Mouse (Mus musculus): ENCODE data around the gene Olfml2b. TPM values are rescaled to one million over a fixed set of nuclear protein-coding genes. Genes with fewer than 3 reads are reported as not detected.
A peak's percentile ranks its signal among the peaks of the same experiment; 100 is the strongest.

Olfml2b gene
- polyA plus RNA-seq, 1 experiment, result 12.8 TPM

DNA sequence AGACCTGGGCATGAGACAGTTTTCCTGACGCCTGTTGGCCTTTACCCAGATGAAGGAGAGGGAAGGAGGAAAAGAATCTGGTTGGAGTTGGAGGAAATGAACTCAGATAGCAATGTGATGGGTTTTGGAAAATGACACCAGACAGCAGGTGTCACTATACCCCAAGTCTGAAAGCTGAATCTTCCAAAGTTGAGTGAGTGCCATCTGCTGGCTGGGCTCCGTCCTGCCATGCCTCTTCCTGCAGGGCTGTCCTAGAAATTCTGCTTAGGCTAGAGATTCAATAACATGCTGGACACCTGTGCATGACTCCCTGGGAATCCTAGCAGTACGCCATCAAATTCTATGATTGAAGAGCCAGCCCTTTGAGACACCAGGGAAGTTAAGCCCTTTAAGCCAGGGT is 11.9 kb upstream of the Olfml2b start:
- no peaks in the 10 kb centered on the region for H3K4me1 ChIP-seq (ENCODE audit: control insufficient read depth, insufficient read depth, low read length)

DNA sequence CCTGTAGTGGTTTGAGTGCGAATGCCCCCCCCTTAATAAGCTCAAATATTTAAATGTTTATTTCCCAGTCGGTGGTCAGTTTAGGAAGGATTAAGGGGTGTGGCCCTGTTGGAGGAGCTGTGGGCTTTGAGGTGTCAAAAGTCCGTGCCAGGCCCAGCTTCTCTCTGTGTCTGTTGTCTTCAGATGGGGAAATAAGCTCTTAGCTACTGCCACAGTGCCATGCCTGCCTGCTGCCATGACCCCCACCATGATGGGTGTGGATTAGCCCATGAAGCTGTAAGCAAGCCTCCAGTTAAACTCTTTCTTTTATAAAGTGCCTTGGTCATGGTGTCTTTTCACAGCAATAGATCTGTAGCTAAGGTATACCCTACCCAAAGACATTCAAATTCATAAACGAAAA is 11.5 kb upstream of the Olfml2b start:
- Histone ChIP-seq H3K27ac (ENCODE audit: control insufficient read depth, insufficient read depth, low read depth, low read length, poor library complexity) (no peak overlapping the region), H3K4me1 (ENCODE audit: control insufficient read depth, insufficient read depth, low read length) (no peaks in the 10 kb centered on the region), H3K4me3 (replicated peaks; ENCODE audit: control insufficient read depth, low read depth, low read length) (no peak overlapping the region)
- TF ChIP-seq CTCF (IDR thresholded peaks at IDR 0.05; ENCODE audit: control insufficient read depth, insufficient read depth, low read length) (no peak), POLR2A (IDR thresholded peaks at IDR 0.05; ENCODE audit: borderline replicate concordance, control insufficient read depth, low read depth, low read length) (no peak)
- WGBS, result 68% methylated on average over 4 of the region's 4 CpGs

More for the DNA sequence above, 11.9 kb upstream of the Olfml2b start:
- H3K27ac ChIP-seq (ENCODE audit: control insufficient read depth, insufficient read depth, low read depth, low read length, poor library complexity), result no peak overlapping the region
- TF ChIP-seq POLR2A (IDR thresholded peaks at IDR 0.05; ENCODE audit: borderline replicate concordance, control insufficient read depth, low read depth, low read length) (no peak), CTCF (IDR thresholded peaks at IDR 0.05; ENCODE audit: control insufficient read depth, insufficient read depth, low read length) (peak; percentile 99)
- WGBS, result 19% methylated on average over 3 of the region's 3 CpGs
- no peak overlapping the region for H3K4me3 ChIP-seq (replicated peaks; ENCODE audit: control insufficient read depth, low read depth, low read length)

DNA sequence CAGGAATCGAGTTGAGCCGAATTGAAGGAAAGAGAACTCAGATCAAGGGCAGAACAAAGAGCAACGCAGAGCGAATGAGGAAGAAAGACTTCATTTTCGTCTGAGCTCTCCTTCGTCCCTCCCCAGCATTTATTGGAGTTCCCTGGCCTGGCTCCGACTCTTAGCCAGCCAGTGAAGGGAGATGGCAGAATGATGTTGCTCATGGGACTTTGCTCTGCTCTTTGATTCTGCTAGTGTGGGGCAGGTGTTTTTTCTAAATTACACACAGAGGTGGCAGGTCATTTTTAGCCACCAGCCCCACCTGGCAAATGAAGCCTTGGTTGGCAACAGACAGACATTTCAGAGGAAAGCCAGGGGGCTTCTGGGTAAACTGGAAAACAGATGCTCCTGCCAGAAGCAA is 5.4 kb upstream of the Olfml2b start:
- no peak overlapping the region for H3K4me3 ChIP-seq (replicated peaks; ENCODE audit: control insufficient read depth, low read depth, low read length)
- 75% methylated on average over 7 of the region's 7 CpGs for WGBS
- peaks cover 2% of the 10 kb centered on the region for H3K4me1 ChIP-seq (ENCODE audit: control insufficient read depth, insufficient read depth, low read length)
- TF ChIP-seq CTCF (IDR thresholded peaks at IDR 0.05; ENCODE audit: control insufficient read depth, insufficient read depth, low read length) (no peak), POLR2A (IDR thresholded peaks at IDR 0.05; ENCODE audit: borderline replicate concordance, control insufficient read depth, low read depth, low read length) (no peak)
- H3K27ac ChIP-seq (ENCODE audit: control insufficient read depth, insufficient read depth, low read depth, low read length, poor library complexity), result no peak overlapping the region

DNA sequence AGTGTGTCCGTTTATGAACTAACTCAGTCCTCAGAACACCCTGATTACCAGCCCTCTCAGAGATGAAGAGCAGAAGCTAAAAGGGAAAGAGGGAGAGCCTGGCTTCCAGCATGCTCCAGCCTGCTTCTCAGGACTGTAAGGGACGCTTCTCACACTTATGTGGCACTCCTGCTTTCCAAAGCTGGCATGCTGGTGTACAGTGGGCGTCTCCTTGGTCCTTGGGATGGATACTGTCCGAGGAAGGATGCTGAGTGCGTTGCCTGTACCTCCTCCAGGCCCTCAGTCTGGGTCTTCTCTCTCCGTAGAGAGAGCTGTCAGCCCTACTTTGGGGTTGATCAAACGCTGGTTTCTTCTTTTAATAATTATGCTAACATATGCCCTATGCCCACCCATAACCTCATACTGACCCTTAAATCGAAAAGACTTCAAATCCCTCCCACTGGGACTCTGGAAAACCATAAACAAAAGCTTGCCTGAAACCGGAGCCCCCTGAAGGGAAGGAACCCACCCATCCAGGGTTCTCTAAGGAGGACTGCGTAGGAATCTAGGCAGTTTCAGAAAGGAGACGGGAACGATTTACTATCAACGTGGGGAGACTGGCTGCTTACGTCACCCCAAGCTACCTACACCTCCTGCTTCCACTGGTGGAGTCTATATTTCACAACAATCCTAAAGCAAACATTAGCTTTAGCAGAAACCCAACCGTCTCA is 1.7 kb downstream of the Olfml2b start:
- peaks cover 2% of the 10 kb centered on the region for H3K4me1 ChIP-seq (ENCODE audit: control insufficient read depth, insufficient read depth, low read length)
- peak overlapping the region; percentile 23 for H3K27ac ChIP-seq (ENCODE audit: control insufficient read depth, insufficient read depth, low read depth, low read length, poor library complexity)
- WGBS, result 58% methylated on average over 15 of the region's 15 CpGs
- peak overlapping the region; percentile 67 for H3K4me3 ChIP-seq (replicated peaks; ENCODE audit: control insufficient read depth, low read depth, low read length)
- no peak for TF ChIP-seq POLR2A (IDR thresholded peaks at IDR 0.05; ENCODE audit: borderline replicate concordance, control insufficient read depth, low read depth, low read length)
- no peak for TF ChIP-seq CTCF (IDR thresholded peaks at IDR 0.05; ENCODE audit: control insufficient read depth, insufficient read depth, low read length)

DNA sequence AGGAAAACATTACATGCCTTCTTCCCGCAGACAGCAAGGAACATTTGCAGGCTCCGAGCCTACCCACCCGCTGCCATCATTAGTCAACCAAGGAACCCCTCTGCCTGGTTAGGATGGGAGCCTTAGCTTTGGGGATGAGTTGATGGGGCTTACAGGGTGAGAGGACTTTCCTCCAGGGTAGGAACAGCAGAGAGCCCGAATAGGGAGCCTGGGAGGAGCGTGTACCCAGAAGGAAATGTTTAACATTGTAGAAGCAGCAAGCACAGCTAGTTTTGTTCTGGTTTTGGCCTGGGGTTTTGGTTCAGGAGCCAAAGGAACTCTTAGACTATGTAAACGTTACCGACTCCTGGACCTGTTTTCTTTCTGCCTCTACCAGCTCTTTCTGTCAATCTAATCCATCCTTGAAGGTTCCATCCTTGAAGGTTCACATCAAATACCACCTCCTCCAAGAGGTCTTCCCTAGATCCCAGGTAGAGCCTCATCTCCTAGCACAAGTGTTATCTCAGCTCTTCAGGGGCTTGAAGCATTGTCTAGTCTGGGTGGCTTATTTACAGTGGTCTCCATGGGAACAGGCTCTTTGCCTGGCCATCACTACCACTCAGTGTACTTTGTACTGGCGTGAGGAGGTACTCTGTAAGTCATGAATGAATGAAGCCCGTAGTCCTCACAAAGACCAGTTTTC is 2.4 kb downstream of the Olfml2b start:
- WGBS, result 73% methylated on average over 9 of the region's 9 CpGs
- Histone ChIP-seq H3K4me1 (ENCODE audit: control insufficient read depth, insufficient read depth, low read length) (peaks cover 2% of the 10 kb centered on the region), H3K4me3 (replicated peaks; ENCODE audit: control insufficient read depth, low read depth, low read length) (peak overlapping the region; percentile 17), H3K27ac (ENCODE audit: control insufficient read depth, insufficient read depth, low read depth, low read length, poor library complexity) (0 out of 2 replicates have a peak overlapping the region, but pooled peaks have one; percentile 10)
- no peak for TF ChIP-seq POLR2A (IDR thresholded peaks at IDR 0.05; ENCODE audit: borderline replicate concordance, control insufficient read depth, low read depth, low read length)
- TF ChIP-seq CTCF (IDR thresholded peaks at IDR 0.05; ENCODE audit: control insufficient read depth, insufficient read depth, low read length), result no peak

DNA sequence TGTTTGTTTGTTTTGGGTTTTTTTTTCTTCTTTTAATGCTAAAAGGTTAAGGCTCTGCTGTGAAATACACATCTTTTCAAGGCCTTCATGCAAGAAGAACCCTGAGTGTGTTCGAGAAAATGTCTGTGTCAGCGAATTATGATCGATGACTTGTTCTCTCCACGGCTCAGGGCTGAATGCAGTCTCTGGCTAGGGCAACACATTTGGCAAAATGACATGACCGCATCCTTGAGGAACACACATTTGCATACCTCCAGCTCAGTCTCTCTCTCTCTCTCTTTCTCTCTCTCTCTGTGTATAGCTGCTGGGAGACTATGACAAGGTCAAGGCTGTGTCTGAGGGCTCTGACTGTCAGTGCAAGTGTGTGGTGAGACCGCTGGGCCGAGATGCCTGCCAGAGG is 3.0 kb downstream of the Olfml2b start:
- no peak overlapping the region for H3K27ac ChIP-seq (ENCODE audit: control insufficient read depth, insufficient read depth, low read depth, low read length, poor library complexity)
- WGBS, result 80% methylated on average over 7 of the region's 7 CpGs
- TF ChIP-seq POLR2A (IDR thresholded peaks at IDR 0.05; ENCODE audit: borderline replicate concordance, control insufficient read depth, low read depth, low read length) (no peak), CTCF (IDR thresholded peaks at IDR 0.05; ENCODE audit: control insufficient read depth, insufficient read depth, low read length) (no peak)
- H3K4me3 ChIP-seq (replicated peaks; ENCODE audit: control insufficient read depth, low read depth, low read length), result no peak overlapping the region
- H3K4me1 ChIP-seq (ENCODE audit: control insufficient read depth, insufficient read depth, low read length), result no peaks in the 10 kb centered on the region; the same call in 1 of the 2 replicates

DNA sequence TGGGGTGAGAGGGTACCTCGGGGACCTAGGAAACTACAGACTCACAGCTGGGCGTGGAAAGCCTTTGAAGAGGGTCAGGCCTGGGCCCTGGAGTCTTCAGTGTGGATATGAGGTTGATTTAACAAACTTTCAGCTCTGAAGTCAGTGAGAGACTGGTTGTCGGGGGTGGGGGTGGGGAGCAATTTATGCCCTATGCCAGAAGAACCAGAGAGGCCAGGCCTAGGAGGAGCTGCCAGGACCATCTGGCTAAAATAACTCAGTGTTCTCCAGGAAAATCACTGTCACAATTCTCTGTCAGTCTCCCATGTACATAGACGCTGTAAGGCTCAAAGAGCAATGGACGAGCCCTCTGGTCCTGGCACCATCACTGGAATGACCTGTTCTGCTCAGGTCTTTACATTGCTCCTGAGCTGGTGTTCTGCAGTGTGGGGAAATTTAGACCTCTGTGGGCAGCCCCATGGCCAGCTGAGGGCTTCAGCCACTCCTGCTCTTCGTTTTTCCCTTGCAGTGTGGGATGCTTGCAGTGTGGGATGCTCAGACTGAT is 3.7 kb downstream of the Olfml2b start:
- no peak overlapping the region for H3K4me3 ChIP-seq (replicated peaks; ENCODE audit: control insufficient read depth, low read depth, low read length)
- no peak overlapping the region for H3K27ac ChIP-seq (ENCODE audit: control insufficient read depth, insufficient read depth, low read depth, low read length, poor library complexity)
- TF ChIP-seq CTCF (IDR thresholded peaks at IDR 0.05; ENCODE audit: control insufficient read depth, insufficient read depth, low read length) (no peak), POLR2A (IDR thresholded peaks at IDR 0.05; ENCODE audit: borderline replicate concordance, control insufficient read depth, low read depth, low read length) (no peak)
- H3K4me1 ChIP-seq (ENCODE audit: control insufficient read depth, insufficient read depth, low read length), result no peaks in the 10 kb centered on the region; the same call in 1 of the 2 replicates
- 70% methylated on average over 6 of the region's 6 CpGs for WGBS

DNA sequence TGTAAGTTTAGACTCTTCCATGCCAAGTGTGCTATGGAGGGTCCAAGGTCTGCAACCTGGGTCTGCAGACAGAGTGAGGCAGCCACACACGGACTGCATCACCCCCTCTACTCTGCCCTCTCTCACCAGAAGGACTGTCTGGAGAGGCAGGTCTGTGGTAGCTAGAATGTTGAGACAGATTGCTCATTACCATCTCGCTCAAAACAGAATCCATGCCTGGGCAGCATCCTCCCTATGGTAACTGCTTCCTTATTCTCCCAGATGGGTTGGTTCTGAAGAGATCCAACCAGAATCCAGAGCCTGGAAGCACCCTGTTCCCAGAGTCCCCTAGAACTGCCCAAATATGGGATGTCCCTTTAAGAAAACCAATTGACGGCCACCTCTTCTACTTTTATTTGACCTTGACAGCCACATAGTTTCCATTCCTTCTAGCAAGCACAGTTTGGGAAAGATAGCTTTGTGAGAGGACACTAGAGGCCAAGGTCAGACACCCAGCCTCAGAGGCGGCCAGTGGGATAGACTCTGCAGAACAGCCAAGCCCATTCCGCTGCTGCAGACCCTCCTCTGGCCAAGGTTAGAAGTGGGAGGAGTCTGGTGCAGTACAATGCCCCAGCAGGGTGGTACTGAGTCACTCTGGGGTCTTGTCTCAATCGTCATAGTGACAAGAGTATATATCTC is 6.9 kb downstream of the Olfml2b start:
- no peaks in the 10 kb centered on the region; the same call in 1 of the 2 replicates for H3K4me1 ChIP-seq (ENCODE audit: control insufficient read depth, insufficient read depth, low read length)
- 78% methylated on average over 6 of the region's 6 CpGs for WGBS
- TF ChIP-seq CTCF (IDR thresholded peaks at IDR 0.05; ENCODE audit: control insufficient read depth, insufficient read depth, low read length) (no peak), POLR2A (IDR thresholded peaks at IDR 0.05; ENCODE audit: borderline replicate concordance, control insufficient read depth, low read depth, low read length) (no peak)
- no peak overlapping the region for H3K27ac ChIP-seq (ENCODE audit: control insufficient read depth, insufficient read depth, low read depth, low read length, poor library complexity)
- no peak overlapping the region for H3K4me3 ChIP-seq (replicated peaks; ENCODE audit: control insufficient read depth, low read depth, low read length)
